Mouse (Mus musculus) bone marrow macrophage, adult 2 months (primary cell): ENCODE data around the gene Nbea.

Experiments used
- CTCF ChIP-seq: IDR thresholded peaks from 2 replicates; pipeline ENCODE4 v1.5.1; 2012; ENCODE audit warnings: low read depth, mild to moderate bottlenecking, low read length, moderate library complexity
- POLR2A ChIP-seq: IDR thresholded peaks from 2 replicates; pipeline ENCODE4 v1.6.1; 2012; ENCODE audit warnings: mild to moderate bottlenecking, low read depth, low read length, borderline replicate concordance

GRCm38 (mm10) chr3:55758297-55758696, 425.2 kb downstream of the Nbea start:
- TF ChIP-seq CTCF, result no peak
- TF ChIP-seq POLR2A, result no peak
